ENCODE assay signal across 17 mouse cellular contexts in genomic region chrX:36906539-36906938, GRCm38 (mm10). TPM values are rescaled to one million over a fixed set of nuclear protein-coding genes. Genes with fewer than 3 reads are reported as not detected.
DNase-seq lines count a peak whose midpoint lies in the region; ATAC-seq and TF ChIP-seq lines count a peak whose summit lies in the region.
"Had no signal": no experiment of that assay in that cellular context is flagged by ENCODE, and none has a peak within 500 bp of the region (broad histone marks: within the 10 kb centered on the region; RNA-seq: fewer than 3 reads in every experiment).

No protein-coding gene starts in this region.

- no peaks in the 10 kb centered on the region for H3K36me3 ChIP-seq in intestine, postnatal 0 days (ENCODE audit: control insufficient read depth, insufficient read depth)
- no peaks in the 10 kb centered on the region for H3K36me3 ChIP-seq in intestine, embryonic 15.5 days
- H3K36me3 ChIP-seq in midbrain, embryonic 14.5 days (ENCODE audit: control insufficient read depth, insufficient read depth, low read length) = no peaks in the 10 kb centered on the region
- no peaks in the 10 kb centered on the region for H3K36me3 ChIP-seq in midbrain, embryonic 16.5 days (ENCODE audit: control insufficient read depth, insufficient read depth, low read length)
- H3K36me3 ChIP-seq: embryonic facial prominence, embryonic 12.5 days; forebrain, embryonic 12.5 days; heart, embryonic 12.5 days; limb, embryonic 13.5 days; midbrain, embryonic 15.5 days had no signal

- no peak for ATAC-seq in intestine, postnatal 0 days
- no peak for ATAC-seq in intestine, embryonic 15.5 days
- no peak for ATAC-seq in midbrain, embryonic 14.5 days (ENCODE audit: low FRiP score, low TSS enrichment)
- no peak for ATAC-seq in midbrain, embryonic 16.5 days
- no peak for ATAC-seq in activated CD4-positive, CD25-positive, alpha-beta regulatory T cell, adult 4 months
- ATAC-seq: midbrain, embryonic 15.5 days; Patski had no signal

- no peaks in the 10 kb centered on the region for H3K27me3 ChIP-seq in intestine, postnatal 0 days (replicated peaks; ENCODE audit: control insufficient read depth, insufficient read depth, low read length)
- no peaks in the 10 kb centered on the region for H3K27me3 ChIP-seq in intestine, embryonic 15.5 days (replicated peaks)
- no peaks in the 10 kb centered on the region for H3K27me3 ChIP-seq in midbrain, embryonic 14.5 days (ENCODE audit: control insufficient read depth, insufficient read depth, low read length)
- H3K27me3 ChIP-seq in midbrain, embryonic 16.5 days (ENCODE audit: control insufficient read depth, insufficient read depth, low read depth, low read length) = no peaks in the 10 kb centered on the region
- H3K27me3 ChIP-seq: embryonic facial prominence, embryonic 12.5 days; forebrain, embryonic 12.5 days; heart, embryonic 12.5 days; limb, embryonic 13.5 days; midbrain, embryonic 15.5 days had no signal

- H3K27ac ChIP-seq in intestine, postnatal 0 days (ENCODE audit: low read depth, low read length) = no peak overlapping the region
- H3K27ac ChIP-seq in intestine, embryonic 15.5 days = no peak overlapping the region
- H3K27ac ChIP-seq in midbrain, embryonic 14.5 days (replicated peaks; ENCODE audit: low read depth, low read length) = no peak overlapping the region
- no peak overlapping the region for H3K27ac ChIP-seq in midbrain, embryonic 16.5 days (ENCODE audit: low read length)
- H3K27ac ChIP-seq: embryonic facial prominence, embryonic 12.5 days; forebrain, embryonic 12.5 days; limb, embryonic 13.5 days; midbrain, embryonic 15.5 days had no signal

- no peak overlapping the region for H3K4me2 ChIP-seq in intestine, postnatal 0 days (replicated peaks; ENCODE audit: low read depth)
- H3K4me2 ChIP-seq in intestine, embryonic 15.5 days (replicated peaks) = no peak overlapping the region
- H3K4me2 ChIP-seq in midbrain, embryonic 14.5 days (ENCODE audit: low read length) = no peak overlapping the region
- no peak overlapping the region for H3K4me2 ChIP-seq in midbrain, embryonic 16.5 days (ENCODE audit: low read length)
- H3K4me2 ChIP-seq: embryonic facial prominence, embryonic 12.5 days; forebrain, embryonic 12.5 days; heart, embryonic 12.5 days; limb, embryonic 13.5 days; midbrain, embryonic 15.5 days had no signal

- peak; percentile 49 for TF ChIP-seq CTCF in intestine, postnatal 0 days (IDR thresholded peaks at IDR 0.05; ENCODE audit: low read depth)

- no peak overlapping the region for H3K4me3 ChIP-seq in intestine, postnatal 0 days (ENCODE audit: low read depth, low read length)
- no peak overlapping the region for H3K4me3 ChIP-seq in intestine, embryonic 15.5 days (replicated peaks)
- H3K4me3 ChIP-seq in midbrain, embryonic 14.5 days (replicated peaks; ENCODE audit: low read depth, low read length) = no peak overlapping the region
- no peak overlapping the region for H3K4me3 ChIP-seq in midbrain, embryonic 16.5 days (ENCODE audit: low read depth, low read length)
- H3K4me3 ChIP-seq: embryonic facial prominence, embryonic 12.5 days; forebrain, embryonic 12.5 days; heart, embryonic 12.5 days; limb, embryonic 13.5 days; midbrain, embryonic 15.5 days had no signal

- H3K9ac ChIP-seq in intestine, postnatal 0 days (ENCODE audit: low read depth, low read length) = no peak overlapping the region
- no peak overlapping the region for H3K9ac ChIP-seq in intestine, embryonic 15.5 days
- H3K9ac ChIP-seq in midbrain, embryonic 14.5 days (replicated peaks; ENCODE audit: low read length) = no peak overlapping the region
- no peak overlapping the region for H3K9ac ChIP-seq in midbrain, embryonic 16.5 days (ENCODE audit: low read depth, low read length)
- H3K9ac ChIP-seq: embryonic facial prominence, embryonic 12.5 days; forebrain, embryonic 12.5 days; heart, embryonic 12.5 days; limb, embryonic 13.5 days; midbrain, embryonic 15.5 days had no signal

- peak; percentile 6 for DNase-seq in adrenal gland, postnatal 14 days
- DNase-seq in adrenal gland, postnatal 10 days = no peak
- DNase-seq in midbrain, embryonic 14.5 days = peak; percentile 50
- peak; percentile 23 for DNase-seq in naive thymus-derived CD4-positive, alpha-beta T cell, adult 2 months (ENCODE audit: low read depth)
- DNase-seq: adrenal gland, postnatal 25 days; kidney, adult 8-10 months; thymus, postnatal 14 days had no signal

- no peaks in the 10 kb centered on the region for H3K4me1 ChIP-seq in intestine, postnatal 0 days (replicated peaks; ENCODE audit: control insufficient read depth, insufficient read depth, low read length)
- no peaks in the 10 kb centered on the region for H3K4me1 ChIP-seq in intestine, embryonic 15.5 days (replicated peaks)
- no peaks in the 10 kb centered on the region for H3K4me1 ChIP-seq in midbrain, embryonic 14.5 days (ENCODE audit: control insufficient read depth, insufficient read depth, low read length)
- no peaks in the 10 kb centered on the region for H3K4me1 ChIP-seq in midbrain, embryonic 16.5 days (ENCODE audit: control insufficient read depth, insufficient read depth, low read length)
- H3K4me1 ChIP-seq: embryonic facial prominence, embryonic 12.5 days; forebrain, embryonic 12.5 days; midbrain, embryonic 15.5 days had no signal

- H3K9me3 ChIP-seq in intestine, postnatal 0 days (ENCODE audit: control insufficient read depth) = no peaks in the 10 kb centered on the region
- no peaks in the 10 kb centered on the region for H3K9me3 ChIP-seq in intestine, embryonic 15.5 days
- H3K9me3 ChIP-seq in midbrain, embryonic 14.5 days (ENCODE audit: control insufficient read depth, low read length) = no peaks in the 10 kb centered on the region
- no peaks in the 10 kb centered on the region for H3K9me3 ChIP-seq in midbrain, embryonic 16.5 days (replicated peaks; ENCODE audit: control insufficient read depth, low read length, poor library complexity, severe bottlenecking)
- H3K9me3 ChIP-seq: embryonic facial prominence, embryonic 12.5 days; forebrain, embryonic 12.5 days; heart, embryonic 12.5 days; limb, embryonic 13.5 days; midbrain, embryonic 15.5 days had no signal

- 39% methylated on average over 5 of the region's 5 CpGs for WGBS in intestine, postnatal 0 days
- WGBS in intestine, embryonic 15.5 days = 37% methylated on average over 5 of the region's 5 CpGs
- WGBS in midbrain, embryonic 14.5 days = 40% methylated on average over 5 of the region's 5 CpGs
- 30% methylated on average over 5 of the region's 5 CpGs for WGBS in midbrain, embryonic 16.5 days

RNA-seq across cellular contexts. Expression of gene Nkrf, which starts 3.8 kb away (rescaled TPM):
- 10.2 and 10.7 TPM in 2 replicates for total RNA-seq in adrenal gland, postnatal 14 days (2021)
- 1 to 10 TPM; 7.0 to 7.9 TPM for total RNA-seq in adrenal gland, postnatal 10 days (2021)
- 1.4 TPM in 2 replicates for polyA plus RNA-seq in intestine, postnatal 0 days (2015; fragmentation: Nextera tagmentation; extraction: Ambion mirVana)
- polyA plus RNA-seq in intestine, embryonic 15.5 days (2015; fragmentation: Nextera tagmentation; extraction: Ambion mirVana) = 1.7 and 2.1 TPM in 2 replicates
- polyA plus RNA-seq in midbrain, embryonic 14.5 days (2014; fragmentation: Nextera tagmentation; extraction: Ambion mirVana) = 17.5 and 20.0 TPM in 2 replicates
- polyA plus RNA-seq in midbrain, embryonic 16.5 days (2015; fragmentation: Nextera tagmentation; extraction: Ambion mirVana) = 19.5 and 20.3 TPM in 2 replicates
- polyA plus RNA-seq in activated CD4-positive, CD25-positive, alpha-beta regulatory T cell, adult 4 months (2017; shearing (Covaris generic)) = 1 to 10 TPM; 2.5 to 2.6 TPM

RNA-seq across cellular contexts. Expression of gene C330007P06Rik, which starts 32.6 kb away (rescaled TPM):
- total RNA-seq in adrenal gland, postnatal 14 days (2021) = 47.0 and 51.0 TPM in 2 replicates
- 10 to 100 TPM; 41.0 to 46.1 TPM for total RNA-seq in adrenal gland, postnatal 10 days (2021)
- 17.8 and 18.1 TPM in 2 replicates for polyA plus RNA-seq in intestine, postnatal 0 days (2015; fragmentation: Nextera tagmentation; extraction: Ambion mirVana)
- polyA plus RNA-seq in intestine, embryonic 15.5 days (2015; fragmentation: Nextera tagmentation; extraction: Ambion mirVana) = 27.2 and 28.6 TPM in 2 replicates
- polyA plus RNA-seq in midbrain, embryonic 14.5 days (2014; fragmentation: Nextera tagmentation; extraction: Ambion mirVana) = 15.7 and 23.0 TPM in 2 replicates
- polyA plus RNA-seq in midbrain, embryonic 16.5 days (2015; fragmentation: Nextera tagmentation; extraction: Ambion mirVana) = 20.9 and 21.0 TPM in 2 replicates
- polyA plus RNA-seq in activated CD4-positive, CD25-positive, alpha-beta regulatory T cell, adult 4 months (2017; shearing (Covaris generic)) = 10 to 100 TPM; 27.3 to 30.0 TPM

RNA-seq across cellular contexts. Expression of gene Ube2a, which starts 32.8 kb away (rescaled TPM):
- total RNA-seq in adrenal gland, postnatal 14 days (2021) = 62.5 and 64.4 TPM in 2 replicates
- 10 to 100 TPM; 60.0 to 66.5 TPM for total RNA-seq in adrenal gland, postnatal 10 days (2021)
- 153 and 168 TPM in 2 replicates for polyA plus RNA-seq in intestine, postnatal 0 days (2015; fragmentation: Nextera tagmentation; extraction: Ambion mirVana)
- 103 and 115 TPM in 2 replicates for polyA plus RNA-seq in intestine, embryonic 15.5 days (2015; fragmentation: Nextera tagmentation; extraction: Ambion mirVana)
- 130 and 132 TPM in 2 replicates for polyA plus RNA-seq in midbrain, embryonic 14.5 days (2014; fragmentation: Nextera tagmentation; extraction: Ambion mirVana)
- polyA plus RNA-seq in midbrain, embryonic 16.5 days (2015; fragmentation: Nextera tagmentation; extraction: Ambion mirVana) = 114 and 116 TPM in 2 replicates
- polyA plus RNA-seq in activated CD4-positive, CD25-positive, alpha-beta regulatory T cell, adult 4 months (2017; shearing (Covaris generic)) = 100 to 1,000 TPM; 134 to 158 TPM
